Mouse (Mus musculus) kidney, adult 8-10 months (tissue): ENCODE data around the gene Ptpn1.
A peak's percentile ranks its signal among the peaks of the same experiment; 100 is the strongest.

Source experiments
- DNase-seq, 2 experiments: peaks; one replicate each; pipeline ENCODE4 v3.0.0; 2022

The Ptpn1 gene

DNA sequence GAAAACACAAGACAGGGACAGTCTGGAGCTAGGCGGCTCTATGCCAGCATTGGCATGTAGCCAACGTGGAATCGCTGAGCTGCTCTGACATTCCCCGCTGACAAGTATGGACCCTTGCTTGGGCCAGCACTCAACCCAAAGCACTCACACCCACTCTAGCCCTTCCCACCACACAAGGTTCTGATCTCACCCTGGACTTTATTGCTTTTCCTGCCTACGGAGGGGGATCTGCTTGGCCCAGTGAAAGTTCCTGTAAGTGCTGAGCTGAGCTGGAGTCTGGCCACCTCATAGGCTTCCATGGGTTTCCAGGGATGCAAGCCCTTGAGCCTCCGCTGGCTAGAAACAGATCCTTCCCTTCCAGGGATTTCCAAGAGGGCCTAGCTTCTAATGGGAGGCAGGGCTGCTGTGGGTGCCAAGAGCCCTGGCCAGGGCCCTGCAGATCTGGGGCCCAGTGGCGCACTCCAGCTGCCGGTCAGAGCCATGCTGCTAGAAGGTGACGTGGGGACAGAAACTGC is 87.4 kb downstream of the Ptpn1 start:
- peak in 1 of 2 experiments; percentile 45 for DNase-seq

DNA sequence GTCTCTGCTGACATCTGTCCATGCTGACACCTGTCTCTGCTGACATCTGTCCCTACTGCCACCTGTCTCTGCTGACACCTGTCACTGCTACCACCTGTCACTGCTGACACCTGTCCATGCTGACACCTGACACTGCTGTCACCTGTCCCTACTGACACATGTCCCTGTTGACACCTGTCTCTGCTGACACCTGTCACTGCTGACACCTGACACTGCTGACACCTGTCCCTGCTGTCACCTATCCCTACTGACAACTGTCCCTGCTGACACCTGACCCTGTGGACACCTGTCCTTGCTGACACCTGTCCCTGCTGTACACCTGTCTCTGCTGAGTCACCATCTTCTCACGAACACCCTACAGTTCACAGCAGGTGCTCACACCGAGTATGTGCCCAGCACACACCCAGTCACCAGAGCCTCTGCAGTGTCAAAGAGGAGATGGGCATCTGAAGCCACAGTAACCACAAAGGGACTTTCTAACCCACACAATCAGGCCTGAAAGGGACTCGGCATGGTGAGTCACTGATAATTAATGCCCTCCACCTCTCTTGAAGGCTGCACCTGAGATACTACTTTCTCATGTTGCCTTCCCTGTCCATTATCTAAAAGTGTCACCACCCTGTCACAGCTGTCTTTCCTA is 92.0 kb downstream of the Ptpn1 start:
- DNase-seq = no peak

DNA sequence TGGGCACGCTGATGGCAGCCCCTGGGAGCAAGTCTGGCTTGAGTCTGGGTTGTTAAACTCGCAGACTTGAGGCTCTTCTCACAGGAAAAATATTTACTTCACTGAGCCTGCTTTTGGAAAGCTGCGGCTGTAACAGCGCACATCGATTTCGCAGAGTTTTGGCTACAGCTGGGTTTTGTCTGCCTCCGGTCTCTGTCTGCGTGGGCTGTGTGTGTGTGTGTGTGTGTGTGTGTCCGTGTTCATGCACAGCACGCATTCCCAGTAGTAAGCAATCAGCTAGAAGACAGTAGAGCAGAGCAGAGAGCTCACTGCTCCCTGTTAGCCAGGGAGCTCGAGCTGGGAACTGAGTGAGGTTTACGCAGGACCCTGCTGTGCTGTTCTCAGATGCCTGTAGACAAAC is 93.3 kb downstream of the Ptpn1 start:
- DNase-seq = no peak

DNA sequence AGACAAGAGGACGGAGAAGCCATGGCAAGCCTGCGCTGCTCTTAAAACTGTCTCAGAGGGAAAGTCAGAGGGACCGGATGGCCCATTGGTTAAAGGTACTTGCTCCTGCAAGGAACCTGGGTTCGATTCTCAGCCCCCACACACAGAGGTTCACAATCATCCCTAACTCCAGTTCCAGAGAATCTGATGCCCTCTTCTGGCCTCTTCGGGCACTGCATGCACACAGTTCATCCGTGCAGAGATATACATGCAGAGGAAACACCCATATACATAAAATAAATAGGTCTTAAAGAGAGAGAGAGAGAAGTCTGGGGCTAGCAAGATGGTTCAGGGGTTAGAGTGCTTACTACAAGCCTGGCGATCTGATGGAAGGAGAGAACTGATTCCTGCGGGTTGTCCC is 94.0 kb downstream of the Ptpn1 start:
- no peak for DNase-seq

DNA sequence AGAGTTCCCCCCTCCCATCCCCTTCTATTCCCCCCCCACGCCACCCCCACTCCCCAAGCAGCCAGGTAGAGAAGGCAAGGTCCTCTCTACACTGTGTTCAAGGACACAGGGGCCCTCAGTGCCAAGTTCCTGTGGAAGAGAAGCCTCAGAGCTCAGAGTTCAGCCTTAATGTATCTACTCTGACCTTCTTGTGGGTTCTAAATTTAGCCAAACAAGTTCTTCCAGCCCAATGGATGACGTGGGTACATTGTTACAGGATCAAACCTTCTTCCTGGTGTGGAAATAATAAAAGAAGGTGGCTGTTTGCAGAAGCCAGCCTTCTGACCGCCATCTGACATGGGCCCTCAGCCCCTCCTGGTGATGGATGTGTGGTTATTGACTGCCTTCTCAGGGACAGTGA is 94.6 kb downstream of the Ptpn1 start:
- DNase-seq = no peak

DNA sequence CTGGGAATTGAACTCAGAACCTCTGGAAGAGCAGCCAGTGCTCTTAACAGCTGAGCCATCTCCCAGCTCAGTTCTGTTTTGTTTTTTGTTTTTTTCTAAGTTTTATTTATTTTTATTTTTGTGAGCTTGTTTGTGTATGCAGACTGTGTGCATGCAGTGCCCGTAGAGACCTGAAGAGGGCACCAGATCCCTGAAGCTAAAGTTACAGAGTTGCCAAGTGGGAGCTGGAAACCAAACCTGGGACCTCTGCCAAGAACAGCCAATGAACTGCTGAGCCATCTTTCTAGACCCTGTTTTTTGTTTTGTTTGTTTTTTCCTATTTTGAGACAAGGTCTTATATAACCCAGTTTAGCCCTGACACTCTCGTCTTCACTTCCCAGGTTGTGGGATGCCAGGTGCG is 96.5 kb downstream of the Ptpn1 start:
- DNase-seq = no peak
